Mouse (Mus musculus) heart, embryonic 11.5 days (tissue): Measurements from ENCODE around the gene Adcy9. TPM values are rescaled to one million over a fixed set of nuclear protein-coding genes. Genes with fewer than 3 reads are reported as not detected.
A peak's percentile ranks its signal among the peaks of the same experiment; 100 is the strongest.

ENCODE experiments used
- ATAC-seq: fragments of 200-750 bp; cut with Nextera tagmentation; replicated peaks from 2 replicates; pipeline ENCODE4 v1.8.0; 2017; ENCODE audit warnings: moderate library complexity; ENCODE audit not compliant: insufficient number of reproducible peaks, low FRiP score, low TSS enrichment
- H3K27ac ChIP-seq: fragments of 300-500 bp; sonication (generic); 2 replicates; pipeline ENCODE4 v1.5.1; 2014; ENCODE audit warnings: mild to moderate bottlenecking, low read depth, low read length
- H3K27me3 ChIP-seq: fragments of 300-500 bp; sonication (generic); 2 replicates; pipeline ENCODE4 v1.6.1; 2014; ENCODE audit warnings: mild to moderate bottlenecking, low read length, mixed read lengths; ENCODE audit not compliant: control insufficient read depth, insufficient read depth
- H3K36me3 ChIP-seq: fragments of 300-500 bp; sonication (generic); 2 replicates; pipeline ENCODE4 v1.6.1; 2014; ENCODE audit warnings: mild to moderate bottlenecking, low read length, moderate library complexity, mixed read lengths; ENCODE audit not compliant: control insufficient read depth, insufficient read depth
- H3K4me1 ChIP-seq: fragments of 300-500 bp; sonication (generic); 2 replicates; pipeline ENCODE4 v1.6.1; 2014; ENCODE audit warnings: low read length; ENCODE audit not compliant: control insufficient read depth, insufficient read depth
- H3K4me2 ChIP-seq: fragments of 300-500 bp; sonication (generic); 2 replicates; pipeline ENCODE4 v1.6.1; 2014; ENCODE audit warnings: mild to moderate bottlenecking, moderate library complexity
- H3K4me3 ChIP-seq: fragments of 300-500 bp; sonication (generic); 2 replicates; pipeline ENCODE4 v1.5.1; 2014; ENCODE audit warnings: low read depth, low read length
- H3K9ac ChIP-seq: fragments of 300-500 bp; sonication (generic); 2 replicates; pipeline ENCODE4 v1.6.1; 2014; ENCODE audit warnings: mild to moderate bottlenecking, low read depth, low read length, moderate library complexity
- H3K9me3 ChIP-seq: fragments of 300-500 bp; sonication (generic); replicated peaks from 2 replicates; pipeline ENCODE4 v1.6.1; 2016; ENCODE audit warnings: low read length; ENCODE audit not compliant: control insufficient read depth
- WGBS: fragments of 180-500 bp; shearing (Covaris S2); extraction: QIAGEN DNeasy Blood & Tissue Kit; methylation state at CpG from one replicate; pipeline ENCODE4 v1.1.7; 2014; ENCODE audit not compliant: insufficient replicate concordance; 5-methylcytosine and 5-hydroxymethylcytosine counted together
- polyA plus RNA-seq: library from polyadenylated mRNA; unstranded; fragments of >200 nt; fragmentation: Nextera tagmentation; extraction: Ambion mirVana; gene quantifications from 2 replicates; pipeline ENCODE4 v1.2.1, GENCODE M21; 2014

The Adcy9 gene
- polyA plus RNA-seq, 1 experiment from 2014 or later, result 0.99 TPM

GRCm38 (mm10) chr16:4312018-4312417 is 108.3 kb downstream of the Adcy9 start:
- Histone ChIP-seq H3K4me3 (no peak overlapping the region), H3K27ac (no peak overlapping the region), H3K4me2 (no peak overlapping the region), H3K36me3 (no peaks in the 10 kb centered on the region), H3K9ac (no peak overlapping the region), H3K4me1 (no peaks in the 10 kb centered on the region), H3K9me3 (no peaks in the 10 kb centered on the region), H3K27me3 (no peaks in the 10 kb centered on the region)
- 67% methylated on average over 2 of the region's 2 CpGs for WGBS
- no peak for ATAC-seq

DNA sequence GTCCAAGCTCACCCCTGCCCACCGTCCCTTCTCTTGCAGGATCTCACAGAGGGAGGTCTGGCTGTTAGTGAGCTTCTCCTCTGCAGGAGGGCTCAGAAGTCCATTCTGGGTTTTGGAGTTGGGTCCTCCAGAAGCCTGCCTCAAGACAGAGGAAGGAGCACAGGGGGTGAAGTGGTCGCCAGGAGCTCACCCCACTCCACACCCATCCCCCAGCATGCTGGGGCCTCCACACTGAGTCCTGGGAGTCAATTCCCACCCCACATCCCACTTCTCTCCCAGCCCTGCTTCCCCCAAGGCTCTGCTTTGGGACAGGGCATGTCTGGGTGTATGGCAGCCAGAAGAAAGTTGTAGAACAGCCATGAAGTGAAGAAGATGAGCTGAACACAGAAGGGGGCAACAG is 108.7 kb downstream of the Adcy9 start:
- 38% methylated on average over 2 of the region's 2 CpGs for WGBS
- no peaks in the 10 kb centered on the region for H3K27me3 ChIP-seq

GRCm38 (mm10) chr16:4307795-4308194 is 112.5 kb downstream of the Adcy9 start:
- Histone ChIP-seq H3K27ac (no peak overlapping the region), H3K27me3 (no peaks in the 10 kb centered on the region), H3K4me1 (no peaks in the 10 kb centered on the region), H3K4me2 (no peak overlapping the region), H3K9me3 (no peaks in the 10 kb centered on the region), H3K9ac (no peak overlapping the region), H3K36me3 (no peaks in the 10 kb centered on the region), H3K4me3 (no peak overlapping the region)
- WGBS, result 74% methylated on average over 4 of the region's 4 CpGs
- ATAC-seq, result no peak

More for the DNA sequence above, 108.7 kb downstream of the Adcy9 start:
- Histone ChIP-seq H3K4me3 (no peak overlapping the region), H3K4me1 (no peaks in the 10 kb centered on the region), H3K4me2 (no peak overlapping the region), H3K27ac (no peak overlapping the region), H3K36me3 (no peaks in the 10 kb centered on the region), H3K9ac (no peak overlapping the region), H3K9me3 (no peaks in the 10 kb centered on the region)
- no peak for ATAC-seq

- Histone ChIP-seq H3K27me3 (no peaks in the 10 kb centered on the region), H3K4me3 (no peak overlapping the region), H3K27ac (no peak overlapping the region), H3K4me1 (no peaks in the 10 kb centered on the region), H3K4me2 (no peak overlapping the region), H3K9ac (no peak overlapping the region), H3K36me3 (no peaks in the 10 kb centered on the region), H3K9me3 (no peaks in the 10 kb centered on the region)
- WGBS, result 64% methylated on average over 12 of the region's 12 CpGs
- ATAC-seq, result peak; percentile 42; the same call in 1 of the 2 replicates
Observed at GRCm38 (mm10) chr16:4304176-4304922, 115.9 kb downstream of the Adcy9 start.

DNA sequence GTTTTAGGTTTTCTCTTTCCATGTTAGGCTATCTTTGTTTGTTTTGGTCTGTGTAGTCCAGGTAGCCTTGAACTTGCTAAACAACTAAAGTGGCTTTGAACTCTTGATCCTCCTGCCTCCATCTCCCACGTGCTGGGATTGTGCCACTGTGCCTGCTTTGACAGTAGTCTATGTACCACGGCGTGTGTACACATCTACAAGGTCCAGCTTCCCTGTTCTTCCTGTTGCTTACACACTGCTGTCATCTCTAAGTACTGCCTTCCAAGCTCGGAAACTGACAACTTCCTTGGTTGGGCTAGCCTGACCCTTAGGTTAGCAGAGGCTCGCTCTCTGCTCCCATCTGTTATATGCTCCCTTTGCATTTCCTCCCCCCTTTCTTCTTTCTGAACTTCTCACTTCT is 116.7 kb downstream of the Adcy9 start:
- Histone ChIP-seq H3K4me2 (no peak overlapping the region), H3K36me3 (no peaks in the 10 kb centered on the region), H3K9me3 (no peaks in the 10 kb centered on the region), H3K27ac (no peak overlapping the region), H3K4me3 (no peak overlapping the region), H3K4me1 (no peaks in the 10 kb centered on the region), H3K27me3 (no peaks in the 10 kb centered on the region), H3K9ac (no peak overlapping the region)
- 73% methylated on average over 5 of the region's 5 CpGs for WGBS
- ATAC-seq, result no peak

DNA sequence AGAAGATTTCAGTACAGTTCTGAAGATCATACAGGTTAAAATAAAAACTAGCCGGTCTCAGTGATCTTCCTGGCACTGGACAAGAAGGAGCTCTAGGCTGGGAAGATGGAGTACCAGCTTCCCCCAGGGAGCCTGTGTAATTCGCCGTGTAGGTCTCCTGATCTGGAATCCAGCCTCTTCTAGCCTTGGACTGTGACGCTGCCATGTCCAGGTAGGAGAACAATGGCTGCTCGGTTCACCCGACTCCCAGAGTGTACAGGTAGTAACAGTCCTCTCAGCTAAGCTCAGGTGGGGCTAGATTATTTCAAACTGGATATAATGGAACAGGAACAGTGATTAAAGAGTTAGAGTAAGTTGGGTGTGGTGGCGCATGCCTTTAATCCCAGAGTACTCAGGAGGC is 120.0 kb downstream of the Adcy9 start:
- WGBS, result 89% methylated on average over 7 of the region's 7 CpGs
- Histone ChIP-seq H3K4me3 (no peak overlapping the region), H3K9ac (no peak overlapping the region), H3K27me3 (no peaks in the 10 kb centered on the region), H3K4me2 (no peak overlapping the region), H3K4me1 (no peaks in the 10 kb centered on the region), H3K27ac (no peak overlapping the region), H3K9me3 (no peaks in the 10 kb centered on the region), H3K36me3 (no peaks in the 10 kb centered on the region)
- ATAC-seq, result no peak

DNA sequence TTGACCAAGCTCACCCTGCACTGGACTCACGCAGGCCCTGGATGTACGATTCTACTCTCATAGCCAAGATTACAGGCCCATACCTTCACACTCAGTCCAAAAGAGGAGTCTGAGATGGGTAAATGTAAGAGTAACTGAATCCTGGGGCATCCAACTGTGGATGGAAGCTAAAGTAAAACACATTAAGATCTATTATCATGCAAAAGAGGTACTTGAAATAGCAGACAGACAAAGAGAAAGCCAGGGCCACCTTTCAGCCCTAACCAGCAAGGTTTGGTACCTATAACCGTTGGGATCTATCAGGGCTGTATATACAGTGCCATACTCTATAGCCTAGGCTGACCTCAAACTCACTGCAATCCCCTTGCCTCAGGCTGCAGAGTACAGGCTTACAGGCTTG is 127.0 kb downstream of the Adcy9 start:
- Histone ChIP-seq H3K4me1 (no peaks in the 10 kb centered on the region), H3K4me2 (no peak overlapping the region), H3K27ac (no peak overlapping the region), H3K27me3 (no peaks in the 10 kb centered on the region), H3K36me3 (no peaks in the 10 kb centered on the region), H3K9ac (no peak overlapping the region), H3K4me3 (no peak overlapping the region), H3K9me3 (no peaks in the 10 kb centered on the region)
- ATAC-seq, result no peak
- 77% methylated on average over 3 of the region's 3 CpGs for WGBS

- no peaks in the 10 kb centered on the region for H3K9me3 ChIP-seq
- H3K27ac ChIP-seq, result no peak overlapping the region
- ATAC-seq, result no peak
- no peak overlapping the region for H3K4me2 ChIP-seq
- H3K27me3 ChIP-seq, result no peaks in the 10 kb centered on the region
- H3K9ac ChIP-seq, result no peak overlapping the region
- H3K36me3 ChIP-seq, result no peaks in the 10 kb centered on the region
- no peak overlapping the region for H3K4me3 ChIP-seq
- no peaks in the 10 kb centered on the region for H3K4me1 ChIP-seq
Observed at GRCm38 (mm10) chr16:4289507-4289906, 130.8 kb downstream of the Adcy9 start.

DNA sequence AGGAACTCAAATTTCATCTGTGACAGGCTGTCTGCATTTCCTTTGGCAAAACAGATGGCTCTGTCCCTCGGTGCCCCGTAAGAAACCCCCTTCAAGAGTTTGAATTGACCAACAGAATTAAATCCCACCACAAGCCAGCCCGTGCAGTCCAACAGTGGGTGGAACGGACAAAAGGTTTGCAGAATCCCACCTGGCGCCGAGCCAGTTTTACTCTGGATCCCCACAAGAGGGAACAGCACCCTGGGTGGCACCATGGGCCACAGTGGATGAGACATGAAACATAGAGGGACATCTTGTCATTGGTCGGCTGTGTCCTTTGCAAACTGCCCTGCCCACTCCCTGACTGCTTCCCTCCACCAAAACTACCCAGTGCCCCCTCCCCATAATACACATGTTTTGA is 133.7 kb downstream of the Adcy9 start:
- Histone ChIP-seq H3K27ac (no peak overlapping the region), H3K36me3 (no peaks in the 10 kb centered on the region), H3K27me3 (no peaks in the 10 kb centered on the region), H3K9ac (no peak overlapping the region), H3K4me2 (no peak overlapping the region), H3K9me3 (no peaks in the 10 kb centered on the region), H3K4me1 (no peaks in the 10 kb centered on the region), H3K4me3 (no peak overlapping the region)
- 83% methylated on average over 7 of the region's 7 CpGs for WGBS
- no peak for ATAC-seq
